Mouse (Mus musculus) liver, embryonic 15.5 days (tissue): Measurements from ENCODE around the gene Rtf2. TPM values are rescaled to one million over a fixed set of nuclear protein-coding genes. Genes with fewer than 3 reads are reported as not detected.

Source experiments
- ATAC-seq: fragments of 200-750 bp; cut with Nextera tagmentation; 2 replicates; pipeline ENCODE4 v1.8.0; 2017; ENCODE audit warnings: moderate number of reproducible peaks, mild to moderate bottlenecking, moderate library complexity; ENCODE audit not compliant: insufficient read depth
- H3K27ac ChIP-seq: fragments of 300-500 bp; sonication (generic); replicated peaks from 2 replicates; pipeline ENCODE4 v1.5.1; 2015; ENCODE audit warnings: mild to moderate bottlenecking, inconsistent platforms
- H3K27me3 ChIP-seq: fragments of 300-500 bp; sonication (generic); 2 replicates; pipeline ENCODE4 v1.6.1; 2015; ENCODE audit warnings: mild to moderate bottlenecking, inconsistent platforms
- H3K36me3 ChIP-seq: fragments of 300-500 bp; sonication (generic); replicated peaks from 2 replicates; pipeline ENCODE4 v1.6.1; 2015; ENCODE audit warnings: moderate library complexity, mild to moderate bottlenecking, inconsistent platforms
- H3K4me1 ChIP-seq: fragments of 300-500 bp; sonication (generic); replicated peaks from 2 replicates; pipeline ENCODE4 v1.6.1; 2015; ENCODE audit warnings: inconsistent platforms
- H3K4me2 ChIP-seq: fragments of 300-500 bp; sonication (generic); 2 replicates; pipeline ENCODE4 v1.6.1; 2015; ENCODE audit warnings: moderate library complexity, mild to moderate bottlenecking, inconsistent platforms
- H3K4me3 ChIP-seq: fragments of 300-500 bp; sonication (generic); replicated peaks from 2 replicates; pipeline ENCODE4 v1.5.1; 2015; ENCODE audit warnings: mild to moderate bottlenecking, inconsistent platforms
- H3K9ac ChIP-seq: fragments of 300-500 bp; sonication (generic); 2 replicates; pipeline ENCODE4 v1.6.1; 2015; ENCODE audit warnings: moderate library complexity, mild to moderate bottlenecking, inconsistent platforms
- H3K9me3 ChIP-seq: fragments of 300-500 bp; sonication (generic); replicated peaks from 2 replicates; pipeline ENCODE4 v1.6.1; 2016; ENCODE audit warnings: inconsistent platforms
- WGBS: fragments of 180-500 bp; shearing (Covaris S2); methylation state at CpG from one replicate; pipeline ENCODE4 v1.1.7; 2015; ENCODE audit warnings: mixed read lengths; ENCODE audit not compliant: insufficient replicate concordance; 5-methylcytosine and 5-hydroxymethylcytosine counted together
- polyA plus RNA-seq: library from polyadenylated mRNA; unstranded; fragments of >200 nt; fragmentation: Nextera tagmentation; extraction: Ambion mirVana; gene quantifications from 2 replicates; pipeline ENCODE4 v1.2.1, GENCODE M21; 2015

Rtf2 gene
- polyA plus RNA-seq, 1 experiment from 2014 or later, result 41.4 TPM

DNA sequence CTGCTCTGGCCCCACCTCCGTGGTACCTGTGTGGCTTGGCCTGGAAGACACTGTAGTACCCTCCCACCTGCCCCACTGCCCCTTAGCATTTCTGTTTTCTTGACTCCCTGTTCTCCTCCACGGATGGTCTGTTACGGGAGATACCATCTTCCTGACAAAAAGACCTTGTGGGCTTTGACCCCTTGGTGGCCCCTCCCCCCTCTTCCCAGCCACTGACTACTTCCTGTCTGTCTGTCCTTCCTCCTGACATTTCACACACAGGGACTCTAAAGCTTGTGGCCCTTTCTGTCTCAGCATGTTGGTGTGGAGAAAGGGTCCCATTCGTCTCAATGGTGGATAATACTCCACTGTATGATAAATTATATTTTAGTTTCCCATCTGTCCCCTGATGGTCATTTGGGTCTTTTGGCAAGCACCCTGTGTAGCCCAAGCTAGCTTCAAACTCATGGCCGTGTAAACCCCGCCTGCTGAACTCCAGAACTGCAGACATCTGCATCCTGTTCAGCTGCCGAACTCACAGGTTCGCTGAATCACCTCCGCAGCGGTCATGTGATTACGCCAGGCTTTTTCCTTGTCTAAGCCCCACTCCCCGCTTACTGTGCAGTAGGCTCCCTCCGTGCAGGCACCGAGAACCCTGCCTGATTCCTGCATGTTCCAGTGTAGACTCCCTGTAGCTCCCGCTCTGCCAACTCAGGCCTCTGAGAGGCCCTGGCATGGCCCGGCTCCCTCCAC is 41.5 kb downstream of the Rtf2 start:
- WGBS, result 43% methylated on average over 16 of the region's 16 CpGs
- peaks cover under 1% of the 10 kb centered on the region; the same call in 1 of the 2 replicates for H3K4me1 ChIP-seq
- H3K27ac ChIP-seq, result no peak overlapping the region
- H3K36me3 ChIP-seq, result no peaks in the 10 kb centered on the region
- no peak overlapping the region for H3K4me3 ChIP-seq
- no peak for ATAC-seq
- H3K9me3 ChIP-seq, result no peaks in the 10 kb centered on the region
- H3K9ac ChIP-seq, result no peak overlapping the region
- H3K4me2 ChIP-seq, result no peak overlapping the region
- H3K27me3 ChIP-seq, result no peaks in the 10 kb centered on the region

DNA sequence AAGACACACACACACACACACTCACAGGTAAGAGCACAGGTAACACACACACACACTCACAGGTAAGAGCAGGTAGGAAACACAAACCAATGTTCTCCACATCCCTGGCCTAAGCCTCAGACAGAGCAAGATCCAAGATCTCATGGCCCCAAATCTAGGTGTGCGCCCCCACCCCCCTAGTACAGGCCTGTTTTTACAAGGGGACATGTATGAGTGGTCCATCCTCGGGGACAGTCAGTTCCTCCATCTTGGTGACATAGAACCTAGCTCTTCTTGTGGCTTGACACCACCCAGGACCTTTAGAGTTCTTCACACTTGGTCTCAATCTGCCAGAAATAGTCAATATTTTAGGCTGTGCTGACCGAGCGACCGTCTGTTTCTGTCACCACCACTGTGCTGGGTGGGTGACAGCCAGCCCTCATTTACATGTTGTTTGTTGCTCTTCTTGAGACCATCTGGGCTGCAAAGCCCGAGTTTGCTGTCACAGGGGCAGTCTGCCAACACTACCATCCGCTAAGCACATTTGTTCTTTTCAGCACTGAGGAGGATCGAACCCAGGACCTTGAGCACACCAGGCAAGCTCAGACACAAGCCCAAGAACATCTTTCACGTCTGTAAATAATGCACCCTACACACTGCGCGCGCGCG is 43.5 kb downstream of the Rtf2 start:
- Histone ChIP-seq H3K4me3 (no peak overlapping the region), H3K36me3 (no peaks in the 10 kb centered on the region), H3K4me2 (no peak overlapping the region), H3K4me1 (no peaks in the 10 kb centered on the region), H3K27me3 (no peaks in the 10 kb centered on the region), H3K9ac (no peak overlapping the region), H3K27ac (no peak overlapping the region), H3K9me3 (no peaks in the 10 kb centered on the region)
- no peak for ATAC-seq
- WGBS, result 72% methylated on average over 14 of the region's 14 CpGs

DNA sequence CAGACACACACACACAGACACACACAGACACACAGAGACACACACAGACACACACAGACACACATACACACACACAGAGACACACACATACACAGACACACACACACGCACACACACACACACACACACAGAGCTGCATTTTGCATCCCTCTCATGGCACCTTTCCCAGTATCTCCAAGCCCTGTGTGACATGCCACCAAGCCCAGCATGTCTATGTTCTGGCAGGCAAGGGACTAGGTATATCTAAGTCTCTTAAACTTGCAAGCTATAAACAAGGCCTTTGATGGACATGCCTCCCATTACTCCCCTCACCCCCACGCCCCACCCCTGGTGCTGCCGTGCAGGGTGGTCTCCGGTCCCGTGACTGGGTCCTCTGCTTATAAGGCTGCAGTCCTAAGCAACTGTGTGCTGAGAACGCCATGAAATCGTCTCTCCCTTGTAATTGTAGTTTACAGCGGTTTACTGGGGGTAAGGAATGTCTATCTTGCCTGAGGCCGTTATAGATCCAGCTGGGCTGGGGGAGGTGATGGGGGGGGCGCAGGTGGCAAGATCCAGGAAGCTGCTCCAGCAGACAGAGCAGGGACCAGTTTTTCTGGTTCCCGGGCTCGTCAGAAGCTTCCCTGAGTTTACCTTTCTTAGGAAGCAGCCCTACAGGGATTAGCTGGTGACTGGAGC is 44.5 kb downstream of the Rtf2 start:
- Histone ChIP-seq H3K4me2 (no peak overlapping the region), H3K27me3 (no peaks in the 10 kb centered on the region), H3K4me3 (no peak overlapping the region), H3K27ac (no peak overlapping the region), H3K9ac (no peak overlapping the region), H3K4me1 (no peaks in the 10 kb centered on the region), H3K36me3 (no peaks in the 10 kb centered on the region), H3K9me3 (no peaks in the 10 kb centered on the region)
- WGBS, result 49% methylated on average over 12 of the region's 12 CpGs
- ATAC-seq, result no peak

DNA sequence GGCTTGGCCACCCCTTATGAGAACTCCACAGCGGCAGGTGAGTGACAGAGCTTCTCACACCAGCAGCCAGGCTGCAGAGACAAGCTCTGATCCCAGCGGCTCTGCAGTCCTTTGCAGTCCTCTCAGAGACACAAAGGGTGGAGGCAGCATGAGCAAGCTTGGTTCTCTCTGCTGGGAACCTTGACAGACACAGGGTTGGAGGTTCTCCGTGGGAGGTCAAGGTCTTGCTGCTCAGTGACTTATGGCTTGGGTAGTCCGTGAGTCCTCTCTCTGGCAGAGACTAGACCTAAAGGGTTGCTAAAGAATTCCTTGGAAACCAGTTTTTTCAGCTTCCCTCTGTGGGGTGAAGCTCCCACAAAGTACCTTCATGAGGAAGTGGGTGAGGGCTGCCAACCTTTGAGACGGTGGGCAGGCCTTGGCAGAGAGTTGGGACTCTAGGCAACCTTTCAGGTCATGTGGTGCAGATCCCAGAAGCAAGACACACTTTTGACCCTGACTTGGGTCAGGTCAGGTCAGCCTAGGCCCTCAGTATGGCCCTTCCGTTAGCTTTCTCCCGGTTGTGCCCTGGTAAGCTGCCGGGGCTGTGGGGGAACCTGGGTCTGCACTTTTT is 56.5 kb downstream of the Rtf2 start:
- Histone ChIP-seq H3K4me2 (no peak overlapping the region), H3K4me3 (no peak overlapping the region), H3K9me3 (no peaks in the 10 kb centered on the region), H3K9ac (no peak overlapping the region), H3K4me1 (peaks cover 8% of the 10 kb centered on the region), H3K27ac (no peak overlapping the region), H3K27me3 (no peaks in the 10 kb centered on the region), H3K36me3 (no peaks in the 10 kb centered on the region)
- ATAC-seq, result no peak
- WGBS, result 60% methylated on average over 8 of the region's 8 CpGs

DNA sequence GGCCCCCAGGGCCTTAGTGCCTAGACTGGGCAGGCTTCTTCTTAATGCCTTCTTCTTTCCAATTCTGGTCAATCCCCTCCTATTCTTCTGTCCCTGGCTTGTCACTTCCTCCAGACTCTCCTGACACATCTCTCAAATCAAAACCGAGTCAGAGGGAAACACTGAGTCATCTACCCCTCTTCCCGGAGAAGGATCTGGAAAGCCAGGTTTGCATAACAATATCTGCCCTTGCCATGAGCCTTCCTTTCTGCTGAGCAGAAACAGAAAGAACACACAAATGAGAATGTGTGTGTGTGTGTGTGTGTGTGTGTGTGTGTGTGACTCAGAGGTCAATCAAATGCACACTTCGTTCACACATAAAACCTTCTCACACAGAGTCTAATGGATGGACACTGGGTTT is 58.5 kb downstream of the Rtf2 start:
- Histone ChIP-seq H3K36me3 (no peaks in the 10 kb centered on the region), H3K9me3 (no peaks in the 10 kb centered on the region), H3K9ac (no peak overlapping the region), H3K4me2 (no peak overlapping the region), H3K27me3 (no peaks in the 10 kb centered on the region), H3K27ac (no peak overlapping the region), H3K4me3 (no peak overlapping the region), H3K4me1 (peaks cover 8% of the 10 kb centered on the region)
- no peak for ATAC-seq
- 50% methylated on average over 3 of the region's 3 CpGs for WGBS

DNA sequence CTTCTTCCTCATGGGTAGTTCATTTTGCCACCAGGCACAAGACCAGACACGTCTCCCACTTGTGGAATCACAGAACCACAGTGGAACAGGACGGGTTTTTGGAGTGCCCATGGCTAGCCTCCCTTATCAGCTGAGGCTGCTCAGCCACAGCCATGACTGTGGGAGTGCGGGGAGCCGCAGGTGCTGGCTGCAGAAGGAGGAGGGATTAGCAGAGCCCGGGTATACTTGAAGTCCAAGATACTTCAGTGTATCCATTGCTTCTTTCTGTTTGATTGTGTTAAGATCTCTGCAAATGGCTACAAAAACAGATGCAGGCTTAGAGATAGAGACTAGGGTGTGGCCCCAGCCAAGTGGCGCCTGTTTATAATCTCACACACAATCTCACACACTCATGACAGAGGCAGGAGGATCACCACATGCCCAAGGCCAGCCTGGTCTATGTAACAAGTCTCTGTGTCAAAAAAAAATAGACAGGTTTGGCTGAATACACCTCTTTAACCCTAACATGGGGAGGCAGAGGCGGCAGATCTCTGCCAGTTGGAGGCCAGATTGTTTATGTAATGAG is 60.5 kb downstream of the Rtf2 start:
- Histone ChIP-seq H3K4me1 (peaks cover 8% of the 10 kb centered on the region), H3K27ac (no peak overlapping the region), H3K27me3 (no peaks in the 10 kb centered on the region), H3K4me3 (no peak overlapping the region), H3K36me3 (no peaks in the 10 kb centered on the region), H3K4me2 (no peak overlapping the region), H3K9ac (no peak overlapping the region), H3K9me3 (no peaks in the 10 kb centered on the region)
- peak; percentile 68 for ATAC-seq
- 18% methylated on average over 7 of the region's 7 CpGs for WGBS

DNA sequence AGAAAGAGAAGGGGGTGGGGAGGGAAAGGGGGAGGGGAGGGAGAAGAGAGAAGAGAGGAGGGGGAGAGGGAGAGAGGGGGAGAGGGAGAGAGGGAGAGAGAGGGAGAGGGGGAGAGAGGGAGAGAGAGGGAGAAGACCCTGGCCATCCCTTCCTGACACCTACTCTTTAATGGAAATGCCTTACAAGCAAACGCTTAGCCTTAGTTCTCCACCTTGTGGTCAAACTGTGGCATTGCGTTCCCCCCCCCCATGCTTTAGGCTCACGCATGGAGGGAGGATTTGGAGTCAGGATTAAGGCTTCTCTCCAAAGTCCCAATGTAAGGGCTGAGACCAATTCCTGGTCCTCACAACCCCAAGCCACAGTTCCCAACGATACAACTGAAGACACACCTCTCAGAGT is 61.0 kb downstream of the Rtf2 start:
- H3K4me3 ChIP-seq, result no peak overlapping the region
- no peak overlapping the region for H3K4me2 ChIP-seq
- peaks cover 8% of the 10 kb centered on the region for H3K4me1 ChIP-seq
- H3K36me3 ChIP-seq, result no peaks in the 10 kb centered on the region
- no peak overlapping the region for H3K9ac ChIP-seq
- H3K27me3 ChIP-seq, result no peaks in the 10 kb centered on the region
- no peak overlapping the region for H3K27ac ChIP-seq
- H3K9me3 ChIP-seq, result no peaks in the 10 kb centered on the region
- WGBS, result 3% methylated on average over 4 of the region's 4 CpGs
- ATAC-seq, result no peak

DNA sequence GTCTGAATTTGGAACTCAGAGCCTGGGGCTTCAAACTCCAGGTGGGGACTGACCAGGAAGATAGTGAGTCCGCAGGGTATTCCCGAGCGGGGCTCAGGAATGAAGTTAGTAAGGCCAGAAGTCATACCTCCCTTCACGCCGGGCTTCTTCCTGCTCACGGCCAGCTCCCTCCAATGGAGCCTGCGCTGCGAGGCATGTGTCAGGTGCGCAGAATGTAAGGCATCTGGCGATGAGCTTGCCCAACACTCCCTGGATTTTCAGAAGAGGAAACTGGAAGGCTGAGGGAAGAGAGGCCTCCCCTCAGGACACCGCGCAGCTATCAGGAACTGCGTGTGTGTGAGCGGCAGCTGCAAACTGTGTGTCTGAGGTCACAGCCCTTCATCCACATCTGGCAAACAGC is 61.8 kb downstream of the Rtf2 start:
- H3K4me1 ChIP-seq, result peaks cover 8% of the 10 kb centered on the region
- no peak for ATAC-seq
- H3K9ac ChIP-seq, result no peak overlapping the region
- 78% methylated on average over 14 of the region's 14 CpGs for WGBS
- H3K27me3 ChIP-seq, result no peaks in the 10 kb centered on the region
- no peak overlapping the region for H3K27ac ChIP-seq
- no peaks in the 10 kb centered on the region for H3K36me3 ChIP-seq
- no peaks in the 10 kb centered on the region for H3K9me3 ChIP-seq
- no peak overlapping the region for H3K4me2 ChIP-seq
- no peak overlapping the region for H3K4me3 ChIP-seq

DNA sequence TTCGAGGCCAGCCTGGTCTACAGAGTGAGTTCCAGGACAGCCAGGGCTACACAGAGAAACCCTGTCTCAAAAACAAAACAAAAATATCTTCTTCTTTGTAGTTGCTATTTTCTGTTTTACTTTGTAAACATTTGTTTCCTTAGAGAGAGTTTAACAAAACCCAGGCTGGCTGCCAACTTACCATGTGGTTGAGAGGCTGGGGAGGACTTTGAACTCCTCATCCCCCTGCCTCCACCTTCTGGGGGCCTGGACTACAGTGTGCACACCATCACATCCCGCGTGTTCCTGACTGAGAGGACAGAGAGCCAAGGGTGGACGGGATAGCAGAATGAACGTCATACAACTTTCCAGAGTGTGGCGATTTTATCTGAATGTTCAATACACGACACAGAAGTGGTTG is 65.8 kb downstream of the Rtf2 start:
- ATAC-seq, result no peak
- no peak overlapping the region for H3K27ac ChIP-seq
- no peak overlapping the region for H3K4me2 ChIP-seq
- WGBS, result 60% methylated on average over 7 of the region's 7 CpGs
- H3K4me3 ChIP-seq, result no peak overlapping the region
- no peaks in the 10 kb centered on the region for H3K27me3 ChIP-seq
- no peaks in the 10 kb centered on the region for H3K9me3 ChIP-seq
- H3K9ac ChIP-seq, result no peak overlapping the region
- H3K4me1 ChIP-seq, result peaks cover under 1% of the 10 kb centered on the region; the same call in 1 of the 2 replicates
- H3K36me3 ChIP-seq, result no peaks in the 10 kb centered on the region

DNA sequence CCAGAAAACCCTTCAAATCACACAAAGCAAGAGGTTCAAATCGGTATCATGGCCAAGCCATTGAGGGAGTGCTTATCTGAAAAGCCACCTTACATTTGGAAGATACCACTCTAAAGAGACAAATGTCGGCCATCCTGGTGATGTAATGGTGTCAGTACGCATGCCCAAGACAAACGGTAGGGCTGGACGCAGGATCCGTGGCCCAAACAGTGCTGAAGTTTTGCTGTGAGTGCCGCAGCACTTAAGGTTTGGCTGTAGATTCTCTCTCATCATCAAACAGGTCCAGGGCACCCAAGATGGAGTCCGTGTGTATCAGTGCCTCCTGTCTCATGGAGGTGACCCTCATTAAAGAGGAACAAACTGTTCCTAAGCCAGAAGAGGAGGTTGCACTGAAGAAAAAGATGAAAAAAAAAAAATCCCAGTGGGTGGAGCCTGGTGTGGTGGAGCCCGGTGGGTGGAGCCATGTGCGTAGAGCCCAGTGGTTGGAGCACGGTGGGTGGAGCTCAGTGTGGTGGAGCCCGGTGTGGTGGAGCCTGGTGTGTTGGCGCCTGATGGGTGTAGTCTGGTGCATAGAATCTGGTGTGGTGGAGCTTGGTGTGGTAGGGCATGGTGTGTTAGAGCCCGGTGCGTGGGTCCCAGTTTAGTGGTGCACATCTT is 69.8 kb downstream of the Rtf2 start:
- no peaks in the 10 kb centered on the region for H3K36me3 ChIP-seq
- no peak for ATAC-seq
- no peak overlapping the region for H3K4me2 ChIP-seq
- no peaks in the 10 kb centered on the region for H3K4me1 ChIP-seq
- no peak overlapping the region for H3K27ac ChIP-seq
- H3K4me3 ChIP-seq, result no peak overlapping the region
- no peaks in the 10 kb centered on the region for H3K9me3 ChIP-seq
- H3K9ac ChIP-seq, result no peak overlapping the region
- WGBS, result 61% methylated on average over 15 of the region's 15 CpGs
- no peaks in the 10 kb centered on the region for H3K27me3 ChIP-seq
